Mouse (Mus musculus): Measurements from ENCODE around the gene Cntn5. TPM values are rescaled to one million over a fixed set of nuclear protein-coding genes. Genes with fewer than 3 reads are reported as not detected.

Cntn5 gene
- polyA plus RNA-seq, 1 experiment = not detected

GRCm38 (mm10) chr9:10650632-10651031 is 253.9 kb downstream of the Cntn5 start:
- no peak overlapping the region for H3K4me3 ChIP-seq (ENCODE audit: insufficient read depth, poor library complexity, severe bottlenecking)
- H3K79me3 ChIP-seq (ENCODE audit: low read depth) = no peaks in the 10 kb centered on the region
- no peaks in the 10 kb centered on the region for H3K79me2 ChIP-seq (ENCODE audit: control insufficient read depth, insufficient read depth)
- H3K27me3 ChIP-seq (ENCODE audit: control insufficient read depth, insufficient read depth, insufficient read length) = no peaks in the 10 kb centered on the region
- TF ChIP-seq CEBPB (IDR thresholded peaks at IDR 0.05; ENCODE audit: low read depth) (no peak), MYOD1 (IDR thresholded peaks at IDR 0.05; ENCODE audit: control insufficient read depth, insufficient read length, low read depth) (no peak), MAX (IDR thresholded peaks at IDR 0.05) (no peak), MYOG (IDR thresholded peaks at IDR 0.05; ENCODE audit: control insufficient read depth, extremely low read depth, insufficient read length) (no peak), FOSL1 (IDR thresholded peaks at IDR 0.05; ENCODE audit: insufficient read depth, low read length, poor library complexity, severe bottlenecking) (no peak), CTCF (IDR thresholded peaks at IDR 0.05; ENCODE audit: control insufficient read depth, insufficient read depth, insufficient read length) (no peak), USF1 (IDR thresholded peaks at IDR 0.05; ENCODE audit: low read depth) (no peak)
- no peak overlapping the region for H3ac ChIP-seq (ENCODE audit: control insufficient read depth, insufficient read length, low read depth)
- H3K36me3 ChIP-seq (ENCODE audit: control insufficient read depth, insufficient read depth) = no peaks in the 10 kb centered on the region

GRCm38 (mm10) chr9:10645951-10646350 is 258.6 kb downstream of the Cntn5 start:
- H3K79me2 ChIP-seq (ENCODE audit: control insufficient read depth, insufficient read depth) = no peaks in the 10 kb centered on the region
- TF ChIP-seq CEBPB (IDR thresholded peaks at IDR 0.05; ENCODE audit: low read depth) (no peak), CTCF (IDR thresholded peaks at IDR 0.05; ENCODE audit: control insufficient read depth, insufficient read depth, insufficient read length) (no peak), MAX (IDR thresholded peaks at IDR 0.05) (no peak), MYOD1 (IDR thresholded peaks at IDR 0.05; ENCODE audit: control insufficient read depth, insufficient read length, low read depth) (no peak)
- no peak overlapping the region for H3K4me3 ChIP-seq (ENCODE audit: insufficient read depth, poor library complexity, severe bottlenecking)
- H3K36me3 ChIP-seq (ENCODE audit: control insufficient read depth, insufficient read depth) = no peaks in the 10 kb centered on the region
- H3ac ChIP-seq (ENCODE audit: control insufficient read depth, insufficient read length, low read depth) = no peak overlapping the region
- H3K27me3 ChIP-seq (ENCODE audit: control insufficient read depth, insufficient read depth, insufficient read length) = no peaks in the 10 kb centered on the region
- no peaks in the 10 kb centered on the region for H3K79me3 ChIP-seq (ENCODE audit: low read depth)

GRCm38 (mm10) chr9:10645045-10645830 is 259.3 kb downstream of the Cntn5 start:
- no peak for TF ChIP-seq USF1 (IDR thresholded peaks at IDR 0.05; ENCODE audit: low read depth)
- TF ChIP-seq MYOG (IDR thresholded peaks at IDR 0.05; ENCODE audit: control insufficient read depth, extremely low read depth, insufficient read length) = no peak
- no peak for TF ChIP-seq CTCF (IDR thresholded peaks at IDR 0.05; ENCODE audit: control insufficient read depth, insufficient read depth, insufficient read length)
- TF ChIP-seq MAX (IDR thresholded peaks at IDR 0.05) = no peak
- TF ChIP-seq CEBPB (IDR thresholded peaks at IDR 0.05; ENCODE audit: low read depth) = no peak
- no peak for TF ChIP-seq MYOD1 (IDR thresholded peaks at IDR 0.05; ENCODE audit: control insufficient read depth, insufficient read length, low read depth)
- TF ChIP-seq FOSL1 (IDR thresholded peaks at IDR 0.05; ENCODE audit: insufficient read depth, low read length, poor library complexity, severe bottlenecking) = no peak
- H3K36me3 ChIP-seq (ENCODE audit: control insufficient read depth, insufficient read depth) = no peaks in the 10 kb centered on the region
- no peaks in the 10 kb centered on the region for H3K27me3 ChIP-seq (ENCODE audit: control insufficient read depth, insufficient read depth, insufficient read length)
- H3K79me3 ChIP-seq (ENCODE audit: low read depth) = no peaks in the 10 kb centered on the region
- H3K4me3 ChIP-seq (ENCODE audit: insufficient read depth, poor library complexity, severe bottlenecking) = no peak overlapping the region
- H3K79me2 ChIP-seq (ENCODE audit: control insufficient read depth, insufficient read depth) = no peaks in the 10 kb centered on the region
- no peak overlapping the region for H3ac ChIP-seq (ENCODE audit: control insufficient read depth, insufficient read length, low read depth)

- no peaks in the 10 kb centered on the region for H3K79me2 ChIP-seq (ENCODE audit: control insufficient read depth, insufficient read depth)
- no peak for TF ChIP-seq MYOG (IDR thresholded peaks at IDR 0.05; ENCODE audit: control insufficient read depth, extremely low read depth, insufficient read length)
- TF ChIP-seq CTCF (IDR thresholded peaks at IDR 0.05; ENCODE audit: control insufficient read depth, insufficient read depth, insufficient read length) = no peak
- TF ChIP-seq FOSL1 (IDR thresholded peaks at IDR 0.05; ENCODE audit: insufficient read depth, low read length, poor library complexity, severe bottlenecking) = no peak
- no peak for TF ChIP-seq CEBPB (IDR thresholded peaks at IDR 0.05; ENCODE audit: low read depth)
- TF ChIP-seq MYOD1 (IDR thresholded peaks at IDR 0.05; ENCODE audit: control insufficient read depth, insufficient read length, low read depth) = no peak
- TF ChIP-seq USF1 (IDR thresholded peaks at IDR 0.05; ENCODE audit: low read depth) = no peak
- TF ChIP-seq MAX (IDR thresholded peaks at IDR 0.05) = no peak
- no peaks in the 10 kb centered on the region for H3K79me3 ChIP-seq (ENCODE audit: low read depth)
- no peaks in the 10 kb centered on the region for H3K27me3 ChIP-seq (ENCODE audit: control insufficient read depth, insufficient read depth, insufficient read length)
- H3K36me3 ChIP-seq (ENCODE audit: control insufficient read depth, insufficient read depth) = no peaks in the 10 kb centered on the region
- no peak overlapping the region for H3K4me3 ChIP-seq (ENCODE audit: insufficient read depth, poor library complexity, severe bottlenecking)
- no peak overlapping the region for H3ac ChIP-seq (ENCODE audit: control insufficient read depth, insufficient read length, low read depth)
Measured at GRCm38 (mm10) chr9:10618036-10618435, 286.5 kb downstream of the Cntn5 start.

GRCm38 (mm10) chr9:10575346-10576241 is 329.0 kb downstream of the Cntn5 start:
- no peaks in the 10 kb centered on the region for H3K27me3 ChIP-seq (ENCODE audit: control insufficient read depth, insufficient read depth, insufficient read length)
- H3ac ChIP-seq (ENCODE audit: control insufficient read depth, insufficient read length, low read depth) = no peak overlapping the region
- H3K36me3 ChIP-seq (ENCODE audit: control insufficient read depth, insufficient read depth) = no peaks in the 10 kb centered on the region
- H3K79me2 ChIP-seq (ENCODE audit: control insufficient read depth, insufficient read depth) = no peaks in the 10 kb centered on the region
- TF ChIP-seq MAX (IDR thresholded peaks at IDR 0.05) (no peak), MYOG (IDR thresholded peaks at IDR 0.05; ENCODE audit: control insufficient read depth, extremely low read depth, insufficient read length) (no peak), USF1 (IDR thresholded peaks at IDR 0.05; ENCODE audit: low read depth) (no peak), FOSL1 (IDR thresholded peaks at IDR 0.05; ENCODE audit: insufficient read depth, low read length, poor library complexity, severe bottlenecking) (no peak), CEBPB (IDR thresholded peaks at IDR 0.05; ENCODE audit: low read depth) (no peak)
- no peak overlapping the region for H3K4me3 ChIP-seq (ENCODE audit: insufficient read depth, poor library complexity, severe bottlenecking)
- H3K79me3 ChIP-seq (ENCODE audit: low read depth) = no peaks in the 10 kb centered on the region

All from C2C12 (cell line).